Mouse (Mus musculus): Measurements from ENCODE around the gene Rpl23a.
"Not testable (repeated sequence)": the region's sequence is repeated elsewhere in the genome, so short reads cannot be mapped to it uniquely, and the experiment has no call there.

Gene Rpl23a

GRCm38 (mm10) chr11:78146707-78147543 is 36.5 kb downstream of the Rpl23a start:
- no peak for DNase-seq (ENCODE audit: low read depth)

DNA sequence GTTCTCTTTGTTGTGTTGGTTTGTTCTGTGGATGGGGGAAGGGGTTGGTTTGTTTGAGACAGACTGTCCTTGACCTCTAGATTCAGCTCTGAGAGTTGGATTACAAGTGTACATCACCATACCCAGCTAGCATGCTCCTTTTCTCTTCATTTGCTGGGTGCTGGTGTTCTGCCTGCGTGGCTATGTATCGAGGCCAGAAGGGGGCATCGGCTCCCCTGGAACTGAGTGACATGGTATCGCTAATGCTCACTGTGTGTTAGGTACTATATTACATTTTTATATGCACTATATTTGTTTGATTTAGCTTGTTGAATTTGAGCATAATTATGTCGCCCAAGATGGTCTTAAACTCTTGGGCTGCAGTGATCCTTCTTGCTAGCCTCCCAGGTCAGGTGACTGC is 37.2 kb downstream of the Rpl23a start:
- no peak for DNase-seq (ENCODE audit: low read depth)

- no peak for DNase-seq (ENCODE audit: low read depth)
Measured at GRCm38 (mm10) chr11:78143520-78143919, 39.9 kb downstream of the Rpl23a start.

GRCm38 (mm10) chr11:78140665-78141064 is 42.7 kb downstream of the Rpl23a start:
- no peak for DNase-seq (ENCODE audit: low read depth)

DNA sequence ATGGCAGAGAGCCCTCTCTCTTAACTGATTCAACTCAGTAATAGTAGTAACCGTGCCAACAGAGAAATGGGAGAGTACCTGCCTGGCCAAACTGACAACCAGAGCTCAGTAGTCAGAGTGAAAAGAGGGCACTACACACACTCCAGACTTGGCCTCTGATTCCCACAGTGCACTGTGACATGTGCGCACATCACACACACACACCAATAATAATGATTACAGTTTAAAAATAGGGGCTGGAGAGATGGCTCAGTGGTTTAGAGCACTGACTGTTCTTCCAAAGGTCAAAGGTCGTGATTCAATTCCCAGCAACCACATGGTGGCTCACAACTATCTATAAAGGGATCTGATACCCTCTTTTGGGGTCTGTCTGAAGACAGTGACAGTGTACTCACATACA is 45.4 kb downstream of the Rpl23a start:
- DNase-seq (ENCODE audit: low read depth), result no peak

DNA sequence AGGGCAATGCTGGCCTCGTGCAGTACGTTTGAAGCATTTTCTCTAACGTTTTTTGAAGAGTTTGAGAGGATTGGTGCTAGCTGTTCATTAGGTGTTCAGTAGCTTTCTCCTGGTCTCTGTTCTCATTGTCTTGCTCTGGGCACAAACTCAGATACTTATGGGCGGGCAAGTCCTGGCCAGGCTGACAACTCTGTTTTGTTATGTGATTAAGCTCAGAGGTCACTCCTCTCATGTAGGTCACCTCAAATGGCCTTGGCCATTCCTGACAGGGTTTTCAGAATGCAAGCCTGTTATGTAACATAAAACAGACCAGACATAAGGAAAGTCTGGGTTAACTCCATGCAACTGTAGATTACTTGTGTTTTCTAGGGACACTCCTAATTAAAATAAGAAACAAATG is 45.8 kb downstream of the Rpl23a start:
- DNase-seq (ENCODE audit: low read depth), result no peak

DNA sequence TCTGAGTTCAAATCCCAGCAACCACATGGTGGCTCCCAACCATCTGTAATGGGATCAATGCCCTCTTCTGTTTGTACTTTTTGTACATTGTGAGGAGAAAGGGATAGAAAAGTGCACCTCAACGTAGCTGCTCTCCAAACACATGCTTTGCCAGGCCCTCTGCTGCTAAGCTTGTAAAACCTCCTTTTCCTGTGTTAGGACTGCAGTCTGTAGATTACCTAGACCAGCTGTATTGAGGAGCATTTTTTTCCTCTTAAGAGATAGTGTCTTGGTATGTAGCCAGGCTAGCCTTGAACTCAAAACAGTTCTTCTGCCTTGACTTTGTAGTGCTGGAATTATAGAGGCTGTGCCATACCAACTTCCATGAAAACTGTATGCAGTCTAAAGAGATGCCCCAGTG is 47.3 kb downstream of the Rpl23a start:
- DNase-seq (ENCODE audit: low read depth), result no peak

DNA sequence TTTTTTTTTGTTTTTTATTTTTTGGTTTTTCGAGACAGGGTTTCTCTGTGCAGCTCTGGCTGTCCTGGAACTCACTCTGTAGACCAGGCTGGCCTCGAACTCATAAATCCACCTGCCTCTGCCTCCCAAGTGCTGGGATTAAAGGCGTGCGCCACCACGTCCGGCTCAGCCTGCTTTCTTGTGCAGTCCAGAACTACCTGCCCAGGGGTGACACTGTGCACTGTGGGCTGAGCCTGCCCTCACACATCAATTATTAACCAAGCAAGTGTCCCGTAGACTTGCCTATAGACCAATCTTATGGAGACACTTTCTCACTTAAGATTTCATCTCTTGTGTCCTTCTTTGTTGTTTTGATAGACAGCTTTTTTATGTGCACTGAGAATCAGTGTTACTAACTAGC is 48.1 kb downstream of the Rpl23a start:
- not testable (repeated sequence) for DNase-seq (ENCODE audit: low read depth)

- no peak for DNase-seq (ENCODE audit: low read depth)
Measured at GRCm38 (mm10) chr11:78134344-78134743, 49.0 kb downstream of the Rpl23a start.

DNA sequence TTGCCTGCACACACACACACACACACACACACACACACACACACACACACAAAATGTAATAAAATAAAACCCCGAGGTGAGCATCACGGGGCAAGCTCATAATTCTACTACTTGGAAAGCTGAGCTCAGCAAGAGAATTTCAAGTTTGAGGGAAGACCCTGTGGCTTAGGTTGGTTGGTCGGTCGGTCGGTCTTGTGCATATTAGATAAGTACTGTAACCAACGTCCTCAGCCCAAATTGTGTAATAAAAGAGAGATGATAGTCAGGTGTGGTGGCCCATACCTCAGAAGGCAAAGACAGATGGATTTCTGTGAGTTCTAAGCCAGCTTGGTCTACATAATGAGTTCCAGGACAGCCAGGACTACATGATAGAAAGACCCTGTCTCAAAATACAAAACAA is 49.5 kb downstream of the Rpl23a start:
- no peak for DNase-seq (ENCODE audit: low read depth)
